Comparison of ENCODE assay signal across 9 mouse cellular contexts in the genomic region with DNA sequence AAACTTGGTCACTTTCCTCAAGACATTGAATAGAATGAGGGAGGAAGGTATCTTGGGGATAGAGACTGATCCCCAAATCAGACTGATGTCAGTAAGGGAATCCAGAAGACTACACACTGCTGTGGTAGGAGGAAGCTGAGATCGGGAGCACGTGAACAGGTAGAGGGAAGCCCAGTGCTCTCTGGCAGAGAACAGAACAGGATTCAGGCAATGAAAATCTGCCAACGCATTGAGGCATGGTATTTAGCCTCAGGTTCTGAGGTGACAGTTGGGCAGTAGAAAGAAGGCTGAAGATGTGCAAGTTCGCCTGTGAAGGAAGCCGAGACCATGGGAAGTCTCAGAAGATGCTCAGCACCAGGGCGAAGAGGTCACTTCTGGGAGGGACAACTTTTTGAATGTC. TPM values are rescaled to one million over a fixed set of nuclear protein-coding genes. Genes with fewer than 3 reads are reported as not detected.
DNase-seq lines count a peak whose midpoint lies in the region; ATAC-seq and TF ChIP-seq lines count a peak whose summit lies in the region.
"Had no signal": no experiment of that assay in that cellular context is flagged by ENCODE, and none has a peak within 500 bp of the region (broad histone marks: within the 10 kb centered on the region; RNA-seq: fewer than 3 reads in every experiment).

No protein-coding gene starts in this region.

- H3K27me3 ChIP-seq in intestine, embryonic 16.5 days (replicated peaks; ENCODE audit: control insufficient read depth, insufficient read depth, low read length): peaks cover 2% of the 10 kb centered on the region; the same call in 1 of the 2 replicates
- H3K27me3 ChIP-seq in midbrain, embryonic 10.5 days (ENCODE audit: low read depth, poor library complexity, severe bottlenecking): peaks cover 70% of the 10 kb centered on the region

- ATAC-seq in intestine, embryonic 16.5 days: no peak

- 0 out of 2 replicates have a peak, but pooled peaks cover 3% of the 10 kb centered on the region for H3K4me1 ChIP-seq in intestine, embryonic 16.5 days (ENCODE audit: control insufficient read depth, insufficient read depth, low read length)
- peaks cover 20% of the 10 kb centered on the region for H3K4me1 ChIP-seq in midbrain, embryonic 10.5 days

- DNase-seq in layer of hippocampus, adult 2 months (ENCODE audit: low spot score in 2 of 2): no peak
- DNase-seq in layer of hippocampus, adult 9-11 months: no peak
- peak; percentile 17 to 23 for DNase-seq in cerebellum, postnatal 25 days
- no peak for DNase-seq in midbrain, embryonic 10.5 days (ENCODE audit: low spot score)
- no peak for DNase-seq in layer of hippocampus, adult 9-10 months (ENCODE audit: low spot score)
- DNase-seq in urinary bladder, postnatal 14 days (ENCODE audit: low spot score): no peak
- DNase-seq in spleen, postnatal 4 days (ENCODE audit: low spot score in 2 of 2): no peak

- 27% methylated on average over 6 of the region's 6 CpGs for WGBS in intestine, embryonic 16.5 days
- whole genome bisulfite sequencing in midbrain, embryonic 10.5 days: 18% methylated on average over 6 of the region's 6 CpGs

- peak overlapping the region; percentile 86; the same call in 1 of the 2 replicates for H3K4me3 ChIP-seq in layer of hippocampus, adult 2 months
- H3K4me3 ChIP-seq in intestine, embryonic 16.5 days (ENCODE audit: low read length): 0 out of 2 replicates have a peak overlapping the region, but pooled peaks have one; percentile 77
- peak overlapping the region; percentile 84; the same call in 1 of the 2 replicates for H3K4me3 ChIP-seq in midbrain, embryonic 10.5 days

- no peaks in the 10 kb centered on the region for H3K9me3 ChIP-seq in intestine, embryonic 16.5 days (ENCODE audit: control insufficient read depth, low read length)
- H3K9me3 ChIP-seq in midbrain, embryonic 10.5 days (replicated peaks): no peaks in the 10 kb centered on the region

- peak overlapping the region; percentile 99; the same call in 1 of the 2 replicates for H3K4me2 ChIP-seq in intestine, embryonic 16.5 days (ENCODE audit: low read depth, low read length)

- no peak for TF ChIP-seq CTCF in layer of hippocampus, adult 2 months (conservative IDR thresholded peaks at IDR 0.05)

- H3K9ac ChIP-seq in intestine, embryonic 16.5 days (ENCODE audit: low read depth, low read length): no peak overlapping the region

- H3K27ac ChIP-seq in layer of hippocampus, adult 2 months: peak overlapping the region; percentile 84
- no peak overlapping the region for H3K27ac ChIP-seq in intestine, embryonic 16.5 days (ENCODE audit: low read length)
- H3K27ac ChIP-seq in midbrain, embryonic 10.5 days (replicated peaks): no peak overlapping the region
- H3K27ac ChIP-seq: macrophage had no signal

- H3K36me3 ChIP-seq in intestine, embryonic 16.5 days (ENCODE audit: control insufficient read depth, insufficient read depth, low read length): no peaks in the 10 kb centered on the region
- H3K36me3 ChIP-seq in midbrain, embryonic 10.5 days: no peaks in the 10 kb centered on the region

RNA-seq across cellular contexts. Expression of a gene that starts 0.7 kb away (rescaled TPM):
- total RNA-seq in layer of hippocampus, adult 2 months (2021): 10 to 100 TPM; 18.0 to 21.5 TPM
- polyA plus RNA-seq in intestine, embryonic 16.5 days (2015; fragmentation: Nextera tagmentation; extraction: Ambion mirVana): 17.0 and 17.9 TPM in 2 replicates
- polyA plus RNA-seq in midbrain, embryonic 10.5 days (2016; fragmentation: Nextera tagmentation; extraction: Ambion mirVana): 10.8 and 11.3 TPM in 2 replicates

Comparison
In these comparisons a context has a peak if more than half of its experiments do, and no peak if none do; other contexts are left out.
1. DNase-seq: peak in cerebellum, postnatal 25 days (2 of 2); none in layer of hippocampus, adult 2 months (0 of 2), layer of hippocampus, adult 9-11 months (single experiment), midbrain, embryonic 10.5 days (single experiment), layer of hippocampus, adult 9-10 months (single experiment), urinary bladder, postnatal 14 days (single experiment) and spleen, postnatal 4 days (0 of 2).
2. Peak in every context shown above with its lines, with median percentiles within 50 percentile points of each other: H3K4me3 ChIP-seq.